In genomic region chr15:81155845-81156244, GRCm38 (mm10) we compare ENCODE assay signal across 20 mouse cellular contexts. TPM values are rescaled to one million over a fixed set of nuclear protein-coding genes. Genes with fewer than 3 reads are reported as not detected.
DNase-seq lines count a peak whose midpoint lies in the region; ATAC-seq lines count a peak whose summit lies in the region.
"Had no signal": no experiment of that assay in that cellular context is flagged by ENCODE, and none has a peak within 500 bp of the region (broad histone marks: within the 10 kb centered on the region; RNA-seq: fewer than 3 reads in every experiment).

No protein-coding gene starts in this region.

- intact Hi-C loops in left cerebral cortex, postnatal 4 days (cut with DNase I): no loop called here

- no peak overlapping the region for H3K9ac ChIP-seq in intestine, embryonic 16.5 days (ENCODE audit: low read depth, low read length)
- no peak overlapping the region for H3K9ac ChIP-seq in intestine, embryonic 15.5 days
- no peak overlapping the region for H3K9ac ChIP-seq in liver, embryonic 13.5 days
- no peak overlapping the region for H3K9ac ChIP-seq in liver, embryonic 11.5 days (ENCODE audit: low read depth, low read length)
- no peak overlapping the region for H3K9ac ChIP-seq in stomach, embryonic 16.5 days (ENCODE audit: low read length)
- no peak overlapping the region for H3K9ac ChIP-seq in hindbrain, embryonic 16.5 days (ENCODE audit: low read depth, low read length)
- H3K9ac ChIP-seq: hindbrain, embryonic 12.5 days had no signal

- peak; percentile 50; the same call in 1 of the 2 replicates for ATAC-seq in intestine, embryonic 16.5 days
- ATAC-seq in intestine, embryonic 15.5 days: no peak
- no peak for ATAC-seq in liver, embryonic 13.5 days (ENCODE audit: low read depth)
- ATAC-seq in liver, embryonic 11.5 days (replicated peaks; ENCODE audit: low FRiP score): no peak
- ATAC-seq in stomach, embryonic 16.5 days (ENCODE audit: insufficient read depth, low FRiP score): no peak
- no peak for ATAC-seq in hindbrain, embryonic 16.5 days
- ATAC-seq: activated CD4-positive, CD25-positive, alpha-beta regulatory T cell, adult 4 months; forebrain, embryonic 14.5 days; Patski had no signal

- H3K27ac ChIP-seq in intestine, embryonic 16.5 days (ENCODE audit: low read length): peak overlapping the region; percentile 57
- H3K27ac ChIP-seq in intestine, embryonic 15.5 days: no peak overlapping the region
- 0 out of 2 replicates have a peak overlapping the region, but pooled peaks have one; percentile 1 for H3K27ac ChIP-seq in liver, embryonic 13.5 days
- H3K27ac ChIP-seq in liver, embryonic 11.5 days (ENCODE audit: low read depth, low read length): no peak overlapping the region
- H3K27ac ChIP-seq in stomach, embryonic 16.5 days (ENCODE audit: low read length): peak overlapping the region; percentile 31
- H3K27ac ChIP-seq in hindbrain, embryonic 16.5 days (ENCODE audit: low read depth, low read length): no peak overlapping the region
- H3K27ac ChIP-seq: embryonic facial prominence, embryonic 10.5 days; gastrocnemius, adult 2 months; hindbrain, embryonic 12.5 days had no signal

- peaks cover 8% of the 10 kb centered on the region; the same call in 1 of the 2 replicates for H3K4me1 ChIP-seq in intestine, embryonic 16.5 days (ENCODE audit: control insufficient read depth, insufficient read depth, low read length)
- H3K4me1 ChIP-seq in intestine, embryonic 15.5 days (replicated peaks): peaks cover 8% of the 10 kb centered on the region; the same call in 1 of the 2 replicates
- peaks cover 32% of the 10 kb centered on the region for H3K4me1 ChIP-seq in liver, embryonic 13.5 days (replicated peaks)
- peaks cover 9% of the 10 kb centered on the region for H3K4me1 ChIP-seq in liver, embryonic 11.5 days (replicated peaks; ENCODE audit: control insufficient read depth, insufficient read depth, low read length)
- H3K4me1 ChIP-seq in stomach, embryonic 16.5 days (ENCODE audit: control insufficient read depth, insufficient read depth, low read length): peaks cover 19% of the 10 kb centered on the region
- no peaks in the 10 kb centered on the region for H3K4me1 ChIP-seq in hindbrain, embryonic 16.5 days (ENCODE audit: control insufficient read depth, insufficient read depth, low read depth, low read length)
- H3K4me1 ChIP-seq: hindbrain, embryonic 12.5 days had no signal

- no peaks in the 10 kb centered on the region for H3K9me3 ChIP-seq in intestine, embryonic 16.5 days (ENCODE audit: control insufficient read depth, low read length)
- no peaks in the 10 kb centered on the region for H3K9me3 ChIP-seq in intestine, embryonic 15.5 days
- H3K9me3 ChIP-seq in liver, embryonic 13.5 days (replicated peaks): no peaks in the 10 kb centered on the region
- no peaks in the 10 kb centered on the region for H3K9me3 ChIP-seq in liver, embryonic 11.5 days (ENCODE audit: control insufficient read depth, low read length)
- H3K9me3 ChIP-seq in stomach, embryonic 16.5 days (replicated peaks; ENCODE audit: control insufficient read depth, low read length): no peaks in the 10 kb centered on the region
- H3K9me3 ChIP-seq in hindbrain, embryonic 16.5 days (ENCODE audit: control insufficient read depth, low read length): no peaks in the 10 kb centered on the region
- H3K9me3 ChIP-seq: embryonic facial prominence, embryonic 10.5 days; hindbrain, embryonic 12.5 days had no signal

- no peak overlapping the region for H3K4me2 ChIP-seq in intestine, embryonic 16.5 days (ENCODE audit: low read depth, low read length)
- no peak overlapping the region for H3K4me2 ChIP-seq in intestine, embryonic 15.5 days (replicated peaks)
- no peak overlapping the region for H3K4me2 ChIP-seq in liver, embryonic 13.5 days
- no peak overlapping the region for H3K4me2 ChIP-seq in liver, embryonic 11.5 days
- no peak overlapping the region for H3K4me2 ChIP-seq in stomach, embryonic 16.5 days (ENCODE audit: low read depth, low read length)
- no peak overlapping the region for H3K4me2 ChIP-seq in hindbrain, embryonic 16.5 days (ENCODE audit: low read length)
- H3K4me2 ChIP-seq: hindbrain, embryonic 12.5 days had no signal

- H3K36me3 ChIP-seq in intestine, embryonic 16.5 days (ENCODE audit: control insufficient read depth, insufficient read depth, low read length): no peaks in the 10 kb centered on the region
- H3K36me3 ChIP-seq in intestine, embryonic 15.5 days: no peaks in the 10 kb centered on the region
- no peaks in the 10 kb centered on the region for H3K36me3 ChIP-seq in liver, embryonic 13.5 days
- no peaks in the 10 kb centered on the region for H3K36me3 ChIP-seq in liver, embryonic 11.5 days (ENCODE audit: control insufficient read depth, insufficient read depth, low read length)
- no peaks in the 10 kb centered on the region for H3K36me3 ChIP-seq in stomach, embryonic 16.5 days (ENCODE audit: control insufficient read depth, insufficient read depth, low read length)
- no peaks in the 10 kb centered on the region for H3K36me3 ChIP-seq in hindbrain, embryonic 16.5 days (ENCODE audit: control insufficient read depth, insufficient read depth, low read length)
- H3K36me3 ChIP-seq: embryonic facial prominence, embryonic 10.5 days; hindbrain, embryonic 12.5 days had no signal

- no peak overlapping the region for H3K4me3 ChIP-seq in intestine, embryonic 16.5 days (ENCODE audit: low read length)
- no peak overlapping the region for H3K4me3 ChIP-seq in intestine, embryonic 15.5 days (replicated peaks)
- no peak overlapping the region for H3K4me3 ChIP-seq in liver, embryonic 13.5 days (replicated peaks)
- no peak overlapping the region for H3K4me3 ChIP-seq in liver, embryonic 11.5 days (ENCODE audit: low read depth, low read length)
- no peak overlapping the region for H3K4me3 ChIP-seq in stomach, embryonic 16.5 days (replicated peaks; ENCODE audit: low read length)
- no peak overlapping the region for H3K4me3 ChIP-seq in hindbrain, embryonic 16.5 days (ENCODE audit: low read length)
- H3K4me3 ChIP-seq: embryonic facial prominence, embryonic 10.5 days; gastrocnemius, adult 2 months; hindbrain, embryonic 12.5 days had no signal

- WGBS in intestine, embryonic 16.5 days: 91% methylated on average over 3 of the region's 3 CpGs
- 94% methylated on average over 3 of the region's 3 CpGs for WGBS in intestine, embryonic 15.5 days
- 78% methylated on average over 3 of the region's 3 CpGs for WGBS in liver, embryonic 13.5 days (ENCODE audit: insufficient replicate concordance)
- WGBS in liver, embryonic 11.5 days: 88% methylated on average over 3 of the region's 3 CpGs
- WGBS in stomach, embryonic 16.5 days: 92% methylated on average over 3 of the region's 3 CpGs
- WGBS in hindbrain, embryonic 16.5 days: 96% methylated on average over 3 of the region's 3 CpGs

- H3K27me3 ChIP-seq in intestine, embryonic 16.5 days (replicated peaks; ENCODE audit: control insufficient read depth, insufficient read depth, low read length): no peaks in the 10 kb centered on the region
- H3K27me3 ChIP-seq in intestine, embryonic 15.5 days (replicated peaks): no peaks in the 10 kb centered on the region
- no peaks in the 10 kb centered on the region for H3K27me3 ChIP-seq in liver, embryonic 13.5 days
- no peaks in the 10 kb centered on the region for H3K27me3 ChIP-seq in liver, embryonic 11.5 days (replicated peaks; ENCODE audit: control insufficient read depth, insufficient read depth, low read length)
- no peaks in the 10 kb centered on the region for H3K27me3 ChIP-seq in stomach, embryonic 16.5 days (ENCODE audit: control insufficient read depth, insufficient read depth, low read length)
- no peaks in the 10 kb centered on the region for H3K27me3 ChIP-seq in hindbrain, embryonic 16.5 days (replicated peaks; ENCODE audit: control insufficient read depth, insufficient read depth, low read length)
- H3K27me3 ChIP-seq: CH12.LX; hindbrain, embryonic 12.5 days; Patski had no signal

- no peak for DNase-seq in liver, embryonic 13.5 days
- DNase-seq in liver, embryonic 11.5 days (ENCODE audit: low spot score): no peak
- DNase-seq in left cerebral cortex, postnatal 4 days: no peak
- DNase-seq: adrenal gland, postnatal 14 days; cerebellum, adult 18-20 months; cerebellum, adult 9-11 months; gastrocnemius, adult 2 months; gastrocnemius, postnatal 25 days; heart, postnatal 10 days; heart, postnatal 4 days had no signal

RNA-seq across cellular contexts. Expression of gene Mrtfa, which starts 34.7 kb away (rescaled TPM):
- polyA plus RNA-seq in intestine, embryonic 16.5 days (2015; fragmentation: Nextera tagmentation; extraction: Ambion mirVana): 13.7 and 16.5 TPM in 2 replicates
- 16.0 and 18.0 TPM in 2 replicates for polyA plus RNA-seq in intestine, embryonic 15.5 days (2015; fragmentation: Nextera tagmentation; extraction: Ambion mirVana)
- polyA plus RNA-seq in liver, embryonic 13.5 days (2015; fragmentation: Nextera tagmentation; extraction: Ambion mirVana): 3.9 and 4.9 TPM in 2 replicates
- polyA plus RNA-seq in liver, embryonic 11.5 days (2014; fragmentation: Nextera tagmentation; extraction: Ambion mirVana): 18.9 and 20.6 TPM in 2 replicates
- 25.4 and 26.2 TPM in 2 replicates for polyA plus RNA-seq in stomach, embryonic 16.5 days (2015; fragmentation: Nextera tagmentation; extraction: Ambion mirVana)
- 24.1 and 28.2 TPM in 2 replicates for polyA plus RNA-seq in hindbrain, embryonic 16.5 days (2015; fragmentation: Nextera tagmentation; extraction: Ambion mirVana)
- total RNA-seq in left cerebral cortex, postnatal 4 days (2021): 10 to 100 TPM; 47.5 to 51.0 TPM

Comparison
In these comparisons a context has a peak if more than half of its experiments do, and no peak if none do; other contexts are left out.
1. H3K27ac ChIP-seq: peak in intestine, embryonic 16.5 days (single experiment), liver, embryonic 13.5 days (single experiment) and stomach, embryonic 16.5 days (single experiment); none in intestine, embryonic 15.5 days (single experiment), liver, embryonic 11.5 days (single experiment) and hindbrain, embryonic 16.5 days (single experiment).